Mouse (Mus musculus): ENCODE results near the gene Oprl1. TPM values are rescaled to one million over a fixed set of nuclear protein-coding genes. Genes with fewer than 3 reads are reported as not detected.

Oprl1 gene
- total and polyA plus RNA-seq, 3 experiments, result 0.14 to 0.25 TPM; not detected in 1

DNA sequence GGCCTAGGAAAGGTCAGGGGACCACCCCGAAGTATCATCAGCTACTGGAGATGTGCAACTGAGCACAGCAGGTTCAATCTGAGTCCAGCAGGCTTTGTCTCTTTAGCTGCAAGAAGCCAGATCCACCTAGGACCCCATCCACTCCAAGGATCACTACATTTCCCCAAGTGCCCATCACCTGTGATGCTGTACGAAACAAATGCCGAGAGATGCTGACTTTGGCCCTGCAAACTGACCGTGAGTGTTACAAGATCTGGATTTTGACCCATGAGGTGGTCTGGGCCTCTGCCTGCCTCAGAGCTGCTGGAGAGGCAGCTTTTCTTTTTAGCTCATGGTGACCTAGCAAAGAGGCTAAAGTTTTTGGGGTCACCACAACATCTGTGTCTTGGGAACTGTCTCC is 29.1 kb upstream of the Oprl1 start:
- TF ChIP-seq NRF1 (IDR thresholded peaks at IDR 0.05; ENCODE audit: low read depth, low read length) (no peak), ETS1 (conservative IDR thresholded peaks at IDR 0.05; ENCODE audit: low read depth, low read length) (no peak), SMC3 (IDR thresholded peaks at IDR 0.05; ENCODE audit: low read depth, low read length) (no peak), PAX5 (IDR thresholded peaks at IDR 0.05; ENCODE audit: low read length) (no peak), KAT2A (IDR thresholded peaks at IDR 0.05; ENCODE audit: insufficient replicate concordance, low read length) (no peak), USF2 (conservative IDR thresholded peaks at IDR 0.05; ENCODE audit: low read depth, low read length) (no peak), MEF2A (IDR thresholded peaks at IDR 0.05; ENCODE audit: borderline replicate concordance, low read depth, low read length) (no peak), JUN (IDR thresholded peaks at IDR 0.05; ENCODE audit: insufficient read depth, low read depth, low read length) (no peak), MAX (IDR thresholded peaks at IDR 0.05; ENCODE audit: low read length) (no peak), E2F4 (IDR thresholded peaks at IDR 0.05; ENCODE audit: insufficient replicate concordance, low read depth, low read length) (no peak), GABPA (IDR thresholded peaks at IDR 0.05; ENCODE audit: insufficient replicate concordance, low read depth, low read length) (no peak), ZKSCAN1 (IDR thresholded peaks at IDR 0.05; ENCODE audit: borderline replicate concordance, low read depth, low read length) (no peak), SIN3A (IDR thresholded peaks at IDR 0.05; ENCODE audit: low read length) (no peak), NELFE (IDR thresholded peaks at IDR 0.05; ENCODE audit: low read depth, low read length) (no peak)
- Histone ChIP-seq H3K4me2 (ENCODE audit: insufficient read depth, low read depth, poor library complexity, severe bottlenecking) (no peak overlapping the region), H3K9ac (ENCODE audit: insufficient read depth, low read depth) (no peak overlapping the region), H3K36me3 (replicated peaks in 1 of 2; ENCODE audit: control insufficient read depth in 1 of 2, insufficient read depth in 1 of 2, low read length in 1 of 2) (peaks cover 30 to 69% of the 10 kb centered on the region in 2 experiments), H3K79me2 (replicated peaks; ENCODE audit: control insufficient read depth, extremely low read depth, insufficient read depth, poor library complexity, severe bottlenecking) (no peaks in the 10 kb centered on the region; the same call in 1 of the 2 replicates), H3K4me1 (ENCODE audit: control insufficient read depth in 1 of 2, insufficient read depth in 2 of 2) (peaks cover 23 to 66% of the 10 kb centered on the region in 2 experiments), H3K27ac (ENCODE audit: insufficient read depth, low read depth) (no peak overlapping the region), H3K4me3 (replicated peaks in 1 of 3; ENCODE audit: low read depth in 2 of 3, low read length in 2 of 3, poor library complexity in 1 of 3) (no peak overlapping the region), H3K9me3 (replicated peaks; ENCODE audit: low read length) (no peaks in the 10 kb centered on the region), H3K27me3 (replicated peaks) (no peaks in the 10 kb centered on the region)
- in situ Hi-C loops (cut with MboI; ENCODE audit: low pct_ligation_motif_present, low pct_unique_long_range_greater_than_20kb, low sequenced_read_pairs) (no loop called here), dilution Hi-C loops (cut with MboI; ENCODE audit: extremely low pct_ligation_motif_present, extremely low pct_unique_long_range_greater_than_20kb, low sequenced_read_pairs) (no loop called here)
- DNase-seq (ENCODE audit: extremely low read depth), result no peak

DNA sequence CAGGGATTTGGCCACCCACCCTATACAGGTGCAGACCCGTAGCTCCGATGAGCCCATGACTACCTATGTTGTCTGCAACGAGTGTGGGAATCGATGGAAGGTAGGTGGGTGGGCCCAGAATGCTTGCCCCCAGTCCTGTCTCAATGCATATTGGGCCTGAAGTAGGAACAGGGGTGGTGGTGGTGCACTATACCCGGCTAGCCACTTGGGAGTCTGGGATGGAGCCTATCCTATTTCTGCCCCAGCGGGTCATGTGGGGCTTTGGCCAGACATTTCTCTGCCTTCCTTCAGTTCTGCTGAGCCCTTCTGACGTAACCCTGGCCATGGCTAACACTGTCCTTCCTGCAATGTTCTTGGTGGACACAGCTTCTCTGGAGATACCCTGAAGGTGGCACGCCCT is 27.2 kb upstream of the Oprl1 start:
- in situ Hi-C loops (cut with MboI; ENCODE audit: low pct_ligation_motif_present, low pct_unique_long_range_greater_than_20kb, low sequenced_read_pairs), result no loop called here
- DNase-seq (ENCODE audit: extremely low read depth), result no peak
- H3K9me3 ChIP-seq (replicated peaks; ENCODE audit: low read length), result no peaks in the 10 kb centered on the region
- H3K4me1 ChIP-seq (ENCODE audit: control insufficient read depth in 1 of 2, insufficient read depth in 2 of 2), result peaks cover 23 to 67% of the 10 kb centered on the region in 2 experiments
- H3K9ac ChIP-seq (ENCODE audit: insufficient read depth, low read depth), result no peak overlapping the region
- peaks cover 36 to 81% of the 10 kb centered on the region in 2 experiments for H3K36me3 ChIP-seq (replicated peaks in 1 of 2; ENCODE audit: control insufficient read depth in 1 of 2, insufficient read depth in 1 of 2, low read length in 1 of 2)
- no peak overlapping the region for H3K4me2 ChIP-seq (ENCODE audit: insufficient read depth, low read depth, poor library complexity, severe bottlenecking)
- H3K27ac ChIP-seq (ENCODE audit: insufficient read depth, low read depth), result no peak overlapping the region
- no peak for TF ChIP-seq CTCF (conservative IDR thresholded peaks at IDR 0.05 in 1 of 2, IDR thresholded peaks at IDR 0.05 in 1 of 2; ENCODE audit: low read depth in 2 of 2, low read length in 2 of 2)
- no peak for TF ChIP-seq POLR2AphosphoS2 (IDR thresholded peaks at IDR 0.05; ENCODE audit: low read depth, low read length)
- TF ChIP-seq IRF4 (IDR thresholded peaks at IDR 0.05; ENCODE audit: low read depth, low read length), result no peak
- TF ChIP-seq MEF2A (IDR thresholded peaks at IDR 0.05; ENCODE audit: borderline replicate concordance, low read depth, low read length), result no peak
- no peak for TF ChIP-seq TCF12 (IDR thresholded peaks at IDR 0.05; ENCODE audit: low read depth, low read length)
- no peak for TF ChIP-seq BHLHE40 (IDR thresholded peaks at IDR 0.05; ENCODE audit: low read depth, low read length)
- no peak for TF ChIP-seq CHD2 (IDR thresholded peaks at IDR 0.05; ENCODE audit: low read length)
- no peak for TF ChIP-seq NELFE (IDR thresholded peaks at IDR 0.05; ENCODE audit: low read depth, low read length)
- no peak for TF ChIP-seq HCFC1 (IDR thresholded peaks at IDR 0.05; ENCODE audit: low read depth, low read length)
- TF ChIP-seq KAT2A (IDR thresholded peaks at IDR 0.05; ENCODE audit: insufficient replicate concordance, low read length), result no peak
- no peaks in the 10 kb centered on the region for H3K27me3 ChIP-seq (replicated peaks)
- peaks cover 14% of the 10 kb centered on the region for H3K79me2 ChIP-seq (replicated peaks; ENCODE audit: control insufficient read depth, extremely low read depth, insufficient read depth, poor library complexity, severe bottlenecking)
- H3K4me3 ChIP-seq (replicated peaks in 1 of 3; ENCODE audit: low read depth in 2 of 3, low read length in 2 of 3, poor library complexity in 1 of 3), result no peak overlapping the region
- dilution Hi-C loops (cut with MboI; ENCODE audit: extremely low pct_ligation_motif_present, extremely low pct_unique_long_range_greater_than_20kb, low sequenced_read_pairs), result no loop called here

All from CH12.LX (cell line).